Mouse (Mus musculus) liver, embryonic 15.5 days (tissue): ENCODE measurements around the gene Inpp5b. TPM values are rescaled to one million over a fixed set of nuclear protein-coding genes. Genes with fewer than 3 reads are reported as not detected.
A peak's percentile ranks its signal among the peaks of the same experiment; 100 is the strongest.
"Not testable (repeated sequence)": the region's sequence is repeated elsewhere in the genome, so short reads cannot be mapped to it uniquely, and the experiment has no call there.

ENCODE experiments used
- ATAC-seq: fragments of 200-750 bp; cut with Nextera tagmentation; 2 replicates; pipeline ENCODE4 v1.8.0; 2017; ENCODE audit warnings: moderate number of reproducible peaks, mild to moderate bottlenecking, moderate library complexity; ENCODE audit not compliant: insufficient read depth
- H3K27ac ChIP-seq: fragments of 300-500 bp; sonication (generic); replicated peaks from 2 replicates; pipeline ENCODE4 v1.5.1; 2015; ENCODE audit warnings: mild to moderate bottlenecking, inconsistent platforms
- H3K27me3 ChIP-seq: fragments of 300-500 bp; sonication (generic); 2 replicates; pipeline ENCODE4 v1.6.1; 2015; ENCODE audit warnings: mild to moderate bottlenecking, inconsistent platforms
- H3K36me3 ChIP-seq: fragments of 300-500 bp; sonication (generic); replicated peaks from 2 replicates; pipeline ENCODE4 v1.6.1; 2015; ENCODE audit warnings: moderate library complexity, mild to moderate bottlenecking, inconsistent platforms
- H3K4me1 ChIP-seq: fragments of 300-500 bp; sonication (generic); replicated peaks from 2 replicates; pipeline ENCODE4 v1.6.1; 2015; ENCODE audit warnings: inconsistent platforms
- H3K4me2 ChIP-seq: fragments of 300-500 bp; sonication (generic); 2 replicates; pipeline ENCODE4 v1.6.1; 2015; ENCODE audit warnings: moderate library complexity, mild to moderate bottlenecking, inconsistent platforms
- H3K4me3 ChIP-seq: fragments of 300-500 bp; sonication (generic); replicated peaks from 2 replicates; pipeline ENCODE4 v1.5.1; 2015; ENCODE audit warnings: mild to moderate bottlenecking, inconsistent platforms
- H3K9ac ChIP-seq: fragments of 300-500 bp; sonication (generic); 2 replicates; pipeline ENCODE4 v1.6.1; 2015; ENCODE audit warnings: moderate library complexity, mild to moderate bottlenecking, inconsistent platforms
- H3K9me3 ChIP-seq: fragments of 300-500 bp; sonication (generic); replicated peaks from 2 replicates; pipeline ENCODE4 v1.6.1; 2016; ENCODE audit warnings: inconsistent platforms
- WGBS: fragments of 180-500 bp; shearing (Covaris S2); methylation state at CpG from one replicate; pipeline ENCODE4 v1.1.7; 2015; ENCODE audit warnings: mixed read lengths; ENCODE audit not compliant: insufficient replicate concordance; 5-methylcytosine and 5-hydroxymethylcytosine counted together
- polyA plus RNA-seq: library from polyadenylated mRNA; unstranded; fragments of >200 nt; fragmentation: Nextera tagmentation; extraction: Ambion mirVana; gene quantifications from 2 replicates; pipeline ENCODE4 v1.2.1, GENCODE M21; 2015

The Inpp5b gene
- polyA plus RNA-seq, 1 experiment from 2014 or later = 38.3 TPM

- Histone ChIP-seq H3K4me3 (no peak overlapping the region), H3K4me2 (peak overlapping the region; percentile 28), H3K4me1 (peaks cover 61% of the 10 kb centered on the region), H3K9me3 (no peaks in the 10 kb centered on the region), H3K27ac (peak overlapping the region; percentile 53; the same call in 1 of the 2 replicates), H3K27me3 (peaks cover 27% of the 10 kb centered on the region), H3K36me3 (peaks cover 8% of the 10 kb centered on the region; the same call in 1 of the 2 replicates), H3K9ac (no peak overlapping the region)
- ATAC-seq = no peak
- WGBS = 11% methylated on average over 2 of the region's 2 CpGs
Measured at GRCm38 (mm10) chr4:124703406-124703805, 38.2 kb upstream of the Inpp5b start.

- WGBS = 25% methylated on average over 6 of the region's 6 CpGs
- ATAC-seq = no peak
- peak overlapping the region; percentile 53 for H3K27ac ChIP-seq
- peaks cover 8% of the 10 kb centered on the region; the same call in 1 of the 2 replicates for H3K36me3 ChIP-seq
- no peaks in the 10 kb centered on the region for H3K9me3 ChIP-seq
- H3K4me3 ChIP-seq = peak overlapping the region; percentile 4; the same call in 1 of the 2 replicates
- peaks cover 27% of the 10 kb centered on the region for H3K27me3 ChIP-seq
- peak overlapping the region; percentile 40 for H3K4me2 ChIP-seq
- H3K4me1 ChIP-seq = peaks cover 68% of the 10 kb centered on the region
- no peak overlapping the region for H3K9ac ChIP-seq
Measured at GRCm38 (mm10) chr4:124703881-124704796, 37.5 kb upstream of the Inpp5b start.

- Histone ChIP-seq H3K9me3 (no peaks in the 10 kb centered on the region), H3K27ac (peak overlapping the region; percentile 53), H3K9ac (no peak overlapping the region), H3K4me1 (peaks cover 70% of the 10 kb centered on the region), H3K4me2 (peak overlapping the region; percentile 40), H3K27me3 (peaks cover 25% of the 10 kb centered on the region), H3K4me3 (peak overlapping the region; percentile 4; the same call in 1 of the 2 replicates), H3K36me3 (peaks cover 8% of the 10 kb centered on the region; the same call in 1 of the 2 replicates)
- no peak for ATAC-seq
- 14% methylated on average over 11 of the region's 11 CpGs for WGBS
Measured at GRCm38 (mm10) chr4:124704797-124705474, 36.7 kb upstream of the Inpp5b start.

- no peak overlapping the region for H3K4me2 ChIP-seq
- H3K4me1 ChIP-seq = peaks cover 70% of the 10 kb centered on the region
Measured at GRCm38 (mm10) chr4:124705661-124706269, 35.9 kb upstream of the Inpp5b start.

GRCm38 (mm10) chr4:124707381-124708199 is 34.1 kb upstream of the Inpp5b start:
- H3K4me1 ChIP-seq = peaks cover 66% of the 10 kb centered on the region
- H3K4me2 ChIP-seq, H3K27ac ChIP-seq, H3K4me3 ChIP-seq, H3K9ac ChIP-seq, ATAC-seq, H3K27me3 ChIP-seq, H3K9me3 ChIP-seq, H3K36me3 ChIP-seq: not testable (repeated sequence)
- WGBS = 80% methylated on average over 25 of the region's 25 CpGs

More at GRCm38 (mm10) chr4:124705661-124706269, 35.9 kb upstream of the Inpp5b start:
- Histone ChIP-seq H3K27me3 (peaks cover 16% of the 10 kb centered on the region), H3K27ac (no peak overlapping the region), H3K36me3 (peaks cover 8% of the 10 kb centered on the region; the same call in 1 of the 2 replicates), H3K4me3 (no peak overlapping the region), H3K9ac (no peak overlapping the region), H3K9me3 (no peaks in the 10 kb centered on the region)
- ATAC-seq = no peak
- WGBS = 67% methylated on average over 23 of the region's 23 CpGs

DNA sequence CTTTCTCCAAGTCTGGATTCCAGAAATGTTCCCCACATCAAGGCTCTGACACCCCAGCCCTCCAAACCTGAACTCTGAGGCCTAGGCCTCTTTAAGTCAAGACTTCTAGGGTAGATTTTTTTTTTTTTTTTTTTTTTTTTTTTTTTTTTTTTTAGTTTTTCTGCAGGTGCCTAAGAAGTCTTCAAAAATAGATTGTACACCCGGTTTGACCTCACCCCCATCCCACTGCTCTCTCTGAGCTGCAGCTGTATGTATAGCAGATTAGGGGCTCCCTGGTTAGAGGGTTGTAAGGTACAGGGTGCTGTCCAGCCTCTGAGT is 33.5 kb upstream of the Inpp5b start:
- 6% methylated on average over 1 of the region's 1 CpGs for WGBS
- peaks cover 70% of the 10 kb centered on the region for H3K4me1 ChIP-seq
- not testable (repeated sequence) for H3K4me3 ChIP-seq, H3K36me3 ChIP-seq, H3K9me3 ChIP-seq, H3K27me3 ChIP-seq, ATAC-seq
- H3K27ac ChIP-seq = peak overlapping the region; percentile 87
- H3K9ac ChIP-seq = 0 out of 2 replicates have a peak overlapping the region, but pooled peaks have one; percentile 54
- H3K4me2 ChIP-seq = peak overlapping the region; percentile 85

GRCm38 (mm10) chr4:124708518-124709477 is 32.9 kb upstream of the Inpp5b start:
- Histone ChIP-seq H3K9ac (peak overlapping the region; percentile 54), H3K4me2 (peak overlapping the region; percentile 85), H3K4me1 (peaks cover 69% of the 10 kb centered on the region)

GRCm38 (mm10) chr4:124709961-124710446 is 31.6 kb upstream of the Inpp5b start:
- H3K9ac ChIP-seq = peak overlapping the region; percentile 49; the same call in 1 of the 2 replicates
- H3K27ac ChIP-seq = peak overlapping the region; percentile 87
- ATAC-seq = no peak
- H3K36me3 ChIP-seq = peaks cover 8% of the 10 kb centered on the region; the same call in 1 of the 2 replicates
- peak overlapping the region; percentile 41 for H3K4me3 ChIP-seq
- 5% methylated on average over 18 of the region's 18 CpGs for WGBS
- no peaks in the 10 kb centered on the region; the same call in 1 of the 2 replicates for H3K27me3 ChIP-seq
- H3K9me3 ChIP-seq = no peaks in the 10 kb centered on the region
- peak overlapping the region; percentile 85 for H3K4me2 ChIP-seq
- H3K4me1 ChIP-seq = peaks cover 64% of the 10 kb centered on the region

More at GRCm38 (mm10) chr4:124708518-124709477, 32.9 kb upstream of the Inpp5b start:
- ATAC-seq = peak; percentile 74
- Histone ChIP-seq H3K4me3 (peak overlapping the region; percentile 57), H3K27me3 (peaks cover 6% of the 10 kb centered on the region; the same call in 1 of the 2 replicates), H3K27ac (peak overlapping the region; percentile 87), H3K36me3 (peaks cover 8% of the 10 kb centered on the region; the same call in 1 of the 2 replicates), H3K9me3 (no peaks in the 10 kb centered on the region)
- 1% methylated on average over 41 of the region's 41 CpGs for WGBS

DNA sequence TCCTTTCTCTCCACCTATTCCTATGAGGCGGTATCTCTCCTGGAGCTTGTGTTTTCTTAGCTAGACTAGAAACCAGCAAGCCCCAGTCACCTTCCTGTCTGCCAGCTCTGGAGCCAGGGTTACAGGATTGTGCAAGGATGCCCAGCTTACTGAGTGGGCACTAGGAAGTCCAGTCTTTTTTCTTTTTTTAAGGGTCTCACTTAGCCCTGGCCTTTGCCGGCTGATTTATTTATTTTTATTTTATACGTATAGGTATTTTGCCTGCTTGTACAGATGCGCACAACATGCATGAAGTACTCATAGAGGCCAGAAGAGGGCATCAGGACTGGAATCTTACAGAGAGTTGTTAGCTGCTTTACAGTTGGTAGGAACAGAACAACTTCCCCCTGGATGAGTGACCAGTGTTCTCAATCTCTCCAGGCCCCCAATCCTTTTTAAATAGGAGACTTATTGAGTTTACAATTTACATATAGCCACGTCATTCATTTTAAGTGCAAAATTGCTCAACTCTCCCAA is 30.8 kb upstream of the Inpp5b start:
- WGBS = 4% methylated on average over 5 of the region's 5 CpGs
- H3K9me3 ChIP-seq = no peaks in the 10 kb centered on the region
- 0 out of 2 replicates have a peak overlapping the region, but pooled peaks have one; percentile 87 for H3K27ac ChIP-seq
- peaks cover 6% of the 10 kb centered on the region for H3K36me3 ChIP-seq
- peak overlapping the region; percentile 85 for H3K4me2 ChIP-seq
- H3K4me3 ChIP-seq = no peak overlapping the region
- H3K9ac ChIP-seq = no peak overlapping the region
- H3K27me3 ChIP-seq = no peaks in the 10 kb centered on the region
- H3K4me1 ChIP-seq = peaks cover 63% of the 10 kb centered on the region
- no peak for ATAC-seq
